Mouse (Mus musculus): Measurements from ENCODE around the gene Apeh. TPM values are rescaled to one million over a fixed set of nuclear protein-coding genes. Genes with fewer than 3 reads are reported as not detected.
"Not testable (repeated sequence)": the region's sequence is repeated elsewhere in the genome, so short reads cannot be mapped to it uniquely, and the experiment has no call there.

Apeh gene
- total RNA-seq (2021), result 10 to 100 TPM; 42.2 to 45.1 TPM

GRCm38 (mm10) chr9:108094184-108094941 lies at the start of gene Apeh:
Apeh (minus strand) TSS chr9:108094606.
- DNase-seq, result peak; percentile 97

- DNase-seq, result no peak
Measured at GRCm38 (mm10) chr9:108143470-108143869, 49.1 kb upstream of the Apeh start.

GRCm38 (mm10) chr9:108141387-108141786 lies 47.0 kb upstream of the Apeh start:
- DNase-seq, result no peak

- DNase-seq, result no peak
Measured at GRCm38 (mm10) chr9:108139963-108140695, 45.7 kb upstream of the Apeh start.

- DNase-seq, result peak; percentile 35
Measured at GRCm38 (mm10) chr9:108139169-108139962, 45.0 kb upstream of the Apeh start.

- DNase-seq, result no peak
Measured at GRCm38 (mm10) chr9:108138118-108138517, 43.7 kb upstream of the Apeh start.

GRCm38 (mm10) chr9:108137523-108137922 lies 43.1 kb upstream of the Apeh start:
- no peak for DNase-seq

- peak; percentile 30 for DNase-seq
Measured at GRCm38 (mm10) chr9:108136930-108137462, 42.6 kb upstream of the Apeh start.

- DNase-seq, result peak; percentile 44
Measured at GRCm38 (mm10) chr9:108136225-108136624, 41.8 kb upstream of the Apeh start.

GRCm38 (mm10) chr9:108135679-108136078 lies 41.3 kb upstream of the Apeh start:
- DNase-seq, result not testable (repeated sequence)

- DNase-seq, result no peak
Measured at GRCm38 (mm10) chr9:108133478-108133877, 39.1 kb upstream of the Apeh start.

GRCm38 (mm10) chr9:108132373-108132772 lies 38.0 kb upstream of the Apeh start:
- DNase-seq, result no peak

- no peak for DNase-seq
Measured at GRCm38 (mm10) chr9:108131502-108131901, 37.1 kb upstream of the Apeh start.

GRCm38 (mm10) chr9:108129042-108129948 lies 34.9 kb upstream of the Apeh start:
- no peak for DNase-seq

- no peak for DNase-seq
Measured at GRCm38 (mm10) chr9:108128248-108128647, 33.8 kb upstream of the Apeh start.

- no peak for DNase-seq
Measured at GRCm38 (mm10) chr9:108126436-108127180, 32.2 kb upstream of the Apeh start.

- no peak for DNase-seq
Measured at GRCm38 (mm10) chr9:108125731-108126130, 31.3 kb upstream of the Apeh start.

GRCm38 (mm10) chr9:108123916-108124315 lies 29.5 kb upstream of the Apeh start:
- no peak for DNase-seq

GRCm38 (mm10) chr9:108121170-108121969 lies 27.0 kb upstream of the Apeh start:
- no peak for DNase-seq

GRCm38 (mm10) chr9:108120671-108121070 lies 26.3 kb upstream of the Apeh start:
- no peak for DNase-seq

Data from heart, postnatal 4 days (tissue).